Mouse (Mus musculus) limb, embryonic 11.5 days (tissue): ENCODE measurements around the gene Gng12. TPM values are rescaled to one million over a fixed set of nuclear protein-coding genes. Genes with fewer than 3 reads are reported as not detected.

Experiments used
- ATAC-seq: fragments of 200-750 bp; cut with Nextera tagmentation; 2 replicates; pipeline ENCODE4 v1.8.0; 2017; ENCODE audit warnings: low read depth; ENCODE audit not compliant: insufficient number of reproducible peaks, low FRiP score, low TSS enrichment
- DNase-seq: peaks from one replicate; pipeline ENCODE4 v3.0.0-alpha.2; 2015; ENCODE audit warnings: low spot score
- H3K27ac ChIP-seq: fragments of 300-500 bp; sonication (generic); replicated peaks from 2 replicates; pipeline ENCODE4 v1.5.1; 2014; ENCODE audit warnings: low read depth, mild to moderate bottlenecking, low read length
- H3K27me3 ChIP-seq: fragments of 300-500 bp; sonication (generic); 2 replicates; pipeline ENCODE4 v1.6.1; 2014; ENCODE audit warnings: mild to moderate bottlenecking, low read length, mixed read lengths; ENCODE audit not compliant: control insufficient read depth, insufficient read depth
- H3K36me3 ChIP-seq: fragments of 300-500 bp; sonication (generic); 2 replicates; pipeline ENCODE4 v1.6.1; 2014; ENCODE audit warnings: mild to moderate bottlenecking, low read length, moderate library complexity, mixed read lengths; ENCODE audit not compliant: control insufficient read depth, insufficient read depth
- H3K4me1 ChIP-seq: fragments of 300-500 bp; sonication (generic); 2 replicates; pipeline ENCODE4 v1.6.1; 2014; ENCODE audit warnings: low read length, mixed read lengths; ENCODE audit not compliant: control insufficient read depth, insufficient read depth
- H3K4me2 ChIP-seq: fragments of 300-500 bp; sonication (generic); 2 replicates; pipeline ENCODE4 v1.6.1; 2014; ENCODE audit warnings: low read depth, mild to moderate bottlenecking, moderate library complexity; ENCODE audit not compliant: severe bottlenecking
- H3K4me3 ChIP-seq: fragments of 300-500 bp; sonication (generic); 2 replicates; pipeline ENCODE4 v1.5.1; 2014; ENCODE audit warnings: low read depth, low read length
- H3K9ac ChIP-seq: fragments of 300-500 bp; sonication (generic); 2 replicates; pipeline ENCODE4 v1.6.1; 2014; ENCODE audit warnings: mild to moderate bottlenecking, low read length
- H3K9me3 ChIP-seq: fragments of 300-500 bp; sonication (generic); 2 replicates; pipeline ENCODE4 v1.6.1; 2016; ENCODE audit warnings: low read length; ENCODE audit not compliant: control insufficient read depth
- WGBS: fragments of 180-500 bp; shearing (Covaris S2); extraction: QIAGEN DNeasy Blood & Tissue Kit; methylation state at CpG from one replicate; pipeline ENCODE4 v1.1.7; 2014; 5-methylcytosine and 5-hydroxymethylcytosine counted together
- polyA plus RNA-seq: library from polyadenylated mRNA; unstranded; fragments of >200 nt; fragmentation: Nextera tagmentation; extraction: Ambion mirVana; gene quantifications from 2 replicates; pipeline ENCODE4 v1.2.1, GENCODE M21; 2014

The Gng12 gene
- polyA plus RNA-seq, 1 experiment from 2014 or later = 72.2 TPM

DNA sequence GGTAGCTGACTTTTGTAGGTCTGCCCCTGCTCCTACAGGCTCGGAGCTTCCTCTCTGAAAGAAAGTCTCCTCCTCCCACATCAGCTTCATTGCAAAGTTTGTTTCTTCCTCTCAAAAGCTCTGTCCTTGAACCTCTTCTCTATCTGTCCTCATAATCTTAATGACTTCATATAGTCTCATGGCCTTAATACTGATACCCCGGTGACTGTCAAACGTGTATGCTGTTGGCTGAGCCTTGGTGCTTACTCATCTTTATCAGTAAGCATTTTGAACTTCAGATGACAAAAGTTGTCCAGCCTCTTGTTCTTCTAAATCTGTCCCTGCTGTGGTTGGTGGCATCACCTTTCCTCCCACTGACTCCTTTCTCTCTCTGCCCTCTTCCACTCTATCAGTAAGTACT lies 149.2 kb downstream of the Gng12 start:
- Histone ChIP-seq H3K36me3 (no peaks in the 10 kb centered on the region), H3K27me3 (no peaks in the 10 kb centered on the region), H3K27ac (no peak overlapping the region), H3K4me3 (no peak overlapping the region), H3K9ac (no peak overlapping the region), H3K9me3 (no peaks in the 10 kb centered on the region), H3K4me2 (no peak overlapping the region), H3K4me1 (peaks cover 4% of the 10 kb centered on the region)
- WGBS = 86% methylated on average over 3 of the region's 3 CpGs
- ATAC-seq = no peak
- no peak for DNase-seq

DNA sequence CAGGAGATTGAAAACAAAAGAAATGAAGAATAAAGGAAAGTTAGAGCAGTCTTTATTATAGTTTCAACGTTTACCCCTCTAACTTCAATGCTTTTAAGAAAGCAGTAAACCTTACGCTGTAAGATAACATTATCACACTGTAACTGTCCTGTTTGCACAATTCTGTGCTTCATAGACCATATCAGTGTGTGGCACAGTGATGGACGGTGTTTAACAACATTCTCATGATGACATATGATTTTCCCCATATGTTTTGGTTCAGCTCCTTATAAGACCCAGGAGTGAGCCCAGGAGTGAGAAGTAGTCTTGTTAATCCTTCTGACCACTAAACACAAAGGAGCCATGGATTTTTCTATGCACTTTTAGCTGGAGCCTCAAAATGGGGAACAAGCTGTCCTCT lies 150.7 kb downstream of the Gng12 start:
- ATAC-seq (no peak), DNase-seq (no peak)
- WGBS = 75% methylated on average over 3 of the region's 3 CpGs
- H3K9me3 ChIP-seq = no peaks in the 10 kb centered on the region
- no peak overlapping the region for H3K4me2 ChIP-seq
- H3K36me3 ChIP-seq = no peaks in the 10 kb centered on the region
- H3K4me1 ChIP-seq = peaks cover 4% of the 10 kb centered on the region
- no peak overlapping the region for H3K4me3 ChIP-seq
- H3K27me3 ChIP-seq = no peaks in the 10 kb centered on the region
- no peak overlapping the region for H3K9ac ChIP-seq
- H3K27ac ChIP-seq = no peak overlapping the region

GRCm38 (mm10) chr6:67048052-67048691 lies 152.0 kb downstream of the Gng12 start:
- H3K27ac ChIP-seq = no peak overlapping the region
- peaks cover 4% of the 10 kb centered on the region for H3K4me1 ChIP-seq
- WGBS = 36% methylated on average over 3 of the region's 3 CpGs
- peak; percentile 55 for DNase-seq
- ATAC-seq = peak; percentile 70; the same call in 1 of the 2 replicates
- H3K27me3 ChIP-seq = no peaks in the 10 kb centered on the region
- no peaks in the 10 kb centered on the region for H3K36me3 ChIP-seq
- H3K4me3 ChIP-seq = no peak overlapping the region
- no peak overlapping the region for H3K4me2 ChIP-seq
- no peak overlapping the region for H3K9ac ChIP-seq
- H3K9me3 ChIP-seq = no peaks in the 10 kb centered on the region

GRCm38 (mm10) chr6:67048880-67049694 lies 152.9 kb downstream of the Gng12 start:
- no peaks in the 10 kb centered on the region for H3K27me3 ChIP-seq
- DNase-seq (no peak), ATAC-seq (0 out of 2 replicates have a peak, but pooled peaks have one; percentile 39)
- no peaks in the 10 kb centered on the region for H3K36me3 ChIP-seq
- no peaks in the 10 kb centered on the region for H3K9me3 ChIP-seq
- no peak overlapping the region for H3K4me3 ChIP-seq
- WGBS = 27% methylated on average over 7 of the region's 7 CpGs
- peaks cover 4% of the 10 kb centered on the region for H3K4me1 ChIP-seq
- no peak overlapping the region for H3K9ac ChIP-seq
- no peak overlapping the region for H3K27ac ChIP-seq
- no peak overlapping the region for H3K4me2 ChIP-seq

DNA sequence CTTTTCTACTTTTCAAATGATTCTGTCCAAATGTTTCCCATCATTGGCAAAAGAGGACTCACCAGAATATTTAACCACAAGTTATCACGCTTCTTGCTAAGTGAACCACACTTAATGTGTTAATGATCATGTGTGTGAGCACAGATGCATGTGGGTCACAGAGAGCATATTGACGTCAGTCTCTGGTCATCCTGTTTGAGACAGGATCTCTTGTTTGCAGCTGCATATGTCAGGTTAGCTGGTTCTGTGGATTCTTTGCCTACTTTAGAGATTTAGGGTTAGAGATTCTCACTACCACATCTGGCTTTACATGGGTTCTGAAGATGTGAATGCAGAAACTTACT lies 153.5 kb downstream of the Gng12 start:
- no peaks in the 10 kb centered on the region for H3K9me3 ChIP-seq
- H3K4me1 ChIP-seq = peaks cover 4% of the 10 kb centered on the region
- ATAC-seq = no peak
- H3K36me3 ChIP-seq = no peaks in the 10 kb centered on the region
- H3K4me3 ChIP-seq = no peak overlapping the region
- DNase-seq = no peak
- no peak overlapping the region for H3K9ac ChIP-seq
- no peak overlapping the region for H3K4me2 ChIP-seq
- H3K27ac ChIP-seq = no peak overlapping the region
- no peaks in the 10 kb centered on the region for H3K27me3 ChIP-seq
- WGBS = 42% methylated on average over 2 of the region's 2 CpGs

GRCm38 (mm10) chr6:67050063-67050462 lies 153.9 kb downstream of the Gng12 start:
- H3K27ac ChIP-seq = no peak overlapping the region
- H3K9me3 ChIP-seq = no peaks in the 10 kb centered on the region
- H3K4me2 ChIP-seq = no peak overlapping the region
- no peak for ATAC-seq
- peaks cover 4% of the 10 kb centered on the region for H3K4me1 ChIP-seq
- 76% methylated on average over 1 of the region's 1 CpGs for WGBS
- H3K9ac ChIP-seq = no peak overlapping the region
- no peak for DNase-seq
- no peaks in the 10 kb centered on the region for H3K36me3 ChIP-seq
- H3K27me3 ChIP-seq = no peaks in the 10 kb centered on the region
- H3K4me3 ChIP-seq = no peak overlapping the region

DNA sequence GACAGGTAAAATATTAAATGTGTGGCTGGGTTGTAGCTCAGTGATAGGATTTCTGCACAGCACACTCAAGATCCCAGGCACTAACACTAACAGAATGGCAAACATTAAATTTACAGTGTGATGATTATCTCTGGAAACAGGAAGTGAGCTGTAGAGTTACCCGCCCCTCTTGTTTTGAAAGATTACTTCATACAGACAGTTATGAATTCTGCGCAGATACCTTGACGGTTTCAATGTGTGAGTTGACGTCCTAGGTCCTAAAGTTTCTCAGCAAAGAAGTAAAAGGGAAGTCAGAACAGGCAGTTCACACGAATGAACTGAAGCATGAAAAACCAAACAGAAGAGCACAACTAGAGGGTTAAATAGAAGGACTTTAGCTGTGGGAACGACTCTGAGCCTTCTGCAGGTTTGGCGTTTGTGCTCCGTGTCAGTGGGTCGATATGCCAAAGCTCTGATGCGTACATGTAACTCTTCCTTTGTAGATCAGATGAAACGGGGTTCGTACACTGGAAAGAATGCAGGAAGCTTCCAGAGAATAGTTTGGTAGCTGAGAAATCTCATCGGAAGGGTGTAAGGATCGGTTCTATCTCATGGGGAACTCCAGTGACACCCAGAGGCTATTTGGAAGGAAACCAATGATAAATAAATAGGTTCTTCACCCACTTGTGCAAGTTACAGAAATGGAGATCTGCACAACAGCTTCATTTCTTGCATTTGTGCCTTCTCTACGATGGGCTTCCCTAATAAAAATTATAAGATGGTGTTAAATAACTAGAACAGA lies 160.1 kb downstream of the Gng12 start:
- Histone ChIP-seq H3K27ac (no peak overlapping the region), H3K4me2 (no peak overlapping the region), H3K4me1 (no peaks in the 10 kb centered on the region), H3K36me3 (no peaks in the 10 kb centered on the region), H3K27me3 (no peaks in the 10 kb centered on the region), H3K9me3 (no peaks in the 10 kb centered on the region), H3K4me3 (no peak overlapping the region), H3K9ac (no peak overlapping the region)
- no peak for ATAC-seq
- DNase-seq = no peak
- WGBS = 85% methylated on average over 15 of the region's 15 CpGs

DNA sequence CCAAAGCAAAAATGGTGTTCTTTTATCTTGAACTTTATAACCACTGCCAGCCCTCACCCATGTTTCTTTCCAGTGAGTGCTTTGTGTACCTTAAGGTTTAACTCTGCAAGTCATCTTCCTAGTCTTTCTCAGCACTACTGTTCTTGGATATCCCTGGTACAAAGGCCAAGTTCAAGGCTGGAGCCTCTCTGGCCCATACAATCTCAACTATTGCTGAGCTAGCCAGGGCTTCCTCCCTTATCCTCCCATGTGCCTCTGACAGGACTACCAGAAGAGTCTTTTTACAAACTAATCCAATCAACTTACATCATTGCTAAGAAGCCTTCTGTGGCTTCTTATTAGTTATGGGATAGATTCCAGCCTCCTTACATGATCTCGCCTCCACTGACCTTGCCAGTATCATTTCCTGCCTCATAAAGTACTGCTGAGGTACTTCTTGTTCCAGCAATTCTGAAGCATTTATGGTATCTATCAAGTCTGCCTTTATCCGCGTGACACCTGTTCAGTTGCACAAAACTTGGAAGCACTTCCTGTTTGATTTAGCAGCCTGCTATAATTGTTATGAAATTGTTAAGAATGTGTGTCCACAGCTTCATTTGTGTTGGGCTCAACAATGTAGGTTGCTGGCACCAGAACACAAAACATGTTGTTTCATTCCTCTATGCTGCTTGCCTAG lies 160.8 kb downstream of the Gng12 start:
- 76% methylated on average over 3 of the region's 3 CpGs for WGBS
- no peaks in the 10 kb centered on the region for H3K27me3 ChIP-seq

More for the DNA sequence above, 160.8 kb downstream of the Gng12 start:
- Histone ChIP-seq H3K4me1 (no peaks in the 10 kb centered on the region), H3K36me3 (no peaks in the 10 kb centered on the region), H3K4me2 (no peak overlapping the region), H3K9ac (no peak overlapping the region), H3K4me3 (no peak overlapping the region), H3K27ac (no peak overlapping the region), H3K9me3 (no peaks in the 10 kb centered on the region)
- ATAC-seq (no peak), DNase-seq (no peak)
